Mouse (Mus musculus) adrenal gland (tissue): ENCODE measurements at regions not wholly inside any gene's neighbourhood (a gene's known extent, or its start where the extent isn't known, plus 50 kb on each side); places are given as distances from the start of the nearest gene placed in this dataset.
"Not testable (repeated sequence)": the region's sequence is repeated elsewhere in the genome, so short reads cannot be mapped to it uniquely, and the experiment has no call there.

ENCODE experiments used
- intact Hi-C: fragments of 180-260 bp; cut with DNase I; formaldehyde crosslinking; loops from one replicate; pipeline ENCODE4 v1.15.1; 2025

DNA sequence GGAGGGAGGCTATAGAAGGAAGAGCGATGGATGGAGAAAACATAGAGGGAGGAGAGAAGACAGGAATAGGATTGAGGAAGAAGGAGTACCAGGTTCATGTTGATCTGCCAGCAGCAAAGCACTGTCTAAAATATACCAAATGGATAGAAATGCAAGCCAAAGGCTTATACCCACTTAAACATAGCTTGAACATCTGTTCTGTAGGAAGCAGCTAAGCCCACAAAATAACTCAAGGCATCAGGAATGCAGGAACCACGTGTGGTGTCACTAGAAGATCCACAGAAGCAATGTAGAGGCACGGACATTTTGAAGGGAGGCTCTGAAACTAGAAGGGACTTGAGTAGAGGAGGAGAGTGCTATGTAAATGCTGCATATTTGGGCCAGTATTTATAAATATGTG is 78.9 kb downstream of the Smgc start:
- intact Hi-C loops, result no loop called here

DNA sequence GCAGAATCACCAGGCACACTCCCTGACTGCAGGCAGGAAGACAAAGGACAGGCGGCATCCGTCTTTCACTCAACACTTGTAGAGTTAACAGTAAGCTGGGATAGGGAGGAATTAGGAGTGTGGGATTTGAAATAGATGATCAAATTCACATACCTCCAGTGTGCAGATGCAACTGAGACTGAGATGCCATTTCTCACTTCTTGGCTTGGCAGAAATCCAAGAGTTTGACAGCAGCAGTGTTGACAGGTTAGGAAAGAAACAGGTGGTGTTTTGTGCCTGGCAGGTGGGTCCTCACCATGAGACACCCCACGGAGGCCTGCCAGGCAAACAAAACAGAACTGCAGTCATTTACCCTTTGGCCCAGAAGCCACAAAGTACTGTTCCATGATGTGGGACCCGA is 79.8 kb downstream of the Smgc start:
- intact Hi-C loops, result no loop called here

DNA sequence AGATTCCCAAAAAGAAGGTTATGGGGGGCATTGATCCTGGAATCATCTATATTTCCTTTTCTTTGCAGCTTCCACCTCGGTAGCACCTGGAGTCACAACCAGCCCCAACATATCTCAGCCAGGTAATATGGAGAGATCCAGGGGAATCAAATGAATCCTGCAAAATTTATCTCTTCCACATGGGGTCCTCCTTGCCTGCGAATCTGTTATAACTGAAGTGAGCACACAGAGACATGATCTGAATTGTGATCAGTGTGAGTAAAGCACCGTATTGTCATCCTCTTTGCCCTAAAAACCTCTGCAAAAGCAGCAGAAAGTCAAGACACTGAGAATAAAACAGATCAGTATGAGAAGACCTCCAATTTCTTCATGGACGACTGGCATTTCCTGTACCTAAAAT is 86.5 kb downstream of the Smgc start:
- intact Hi-C loops, result no loop called here

DNA sequence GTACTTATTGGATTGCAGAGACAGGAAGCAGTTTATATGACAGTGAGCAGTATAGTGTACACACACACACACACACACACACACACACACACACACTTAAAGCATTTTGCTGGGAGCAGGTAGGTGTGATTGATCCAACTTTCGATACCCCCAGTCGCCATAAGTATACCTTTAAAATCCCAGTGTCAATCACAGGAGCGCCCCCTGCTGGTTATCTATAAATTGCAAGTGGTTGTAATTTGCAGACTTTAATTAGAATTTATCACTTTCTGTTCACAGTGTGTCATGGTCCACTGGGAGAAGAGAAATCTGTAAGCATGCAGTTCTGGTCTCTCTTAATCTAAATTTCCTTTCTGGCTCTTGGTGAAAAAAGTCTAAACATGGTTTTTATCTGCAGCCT is 89.4 kb downstream of the Smgc start:
- intact Hi-C loops, result no loop called here

DNA sequence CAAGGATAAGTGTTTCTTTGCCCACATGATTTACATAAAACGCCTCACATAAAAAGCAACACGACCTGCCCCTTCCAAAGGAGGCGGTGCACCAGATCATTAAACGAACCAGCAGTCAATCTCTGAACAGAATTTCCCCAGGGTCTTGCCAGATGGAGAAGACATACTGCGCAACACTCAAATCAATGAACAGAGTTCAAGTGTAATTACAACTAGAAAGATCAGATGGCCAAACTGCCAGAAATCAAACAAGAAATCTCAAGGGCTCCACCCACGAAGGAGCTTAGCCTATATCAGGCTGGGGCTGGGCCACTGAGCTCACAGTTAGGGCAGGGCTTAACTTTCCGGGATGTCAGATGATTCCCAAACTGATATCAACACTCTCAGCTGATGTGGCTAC is 90.4 kb downstream of the Smgc start:
- intact Hi-C loops, result no loop called here

DNA sequence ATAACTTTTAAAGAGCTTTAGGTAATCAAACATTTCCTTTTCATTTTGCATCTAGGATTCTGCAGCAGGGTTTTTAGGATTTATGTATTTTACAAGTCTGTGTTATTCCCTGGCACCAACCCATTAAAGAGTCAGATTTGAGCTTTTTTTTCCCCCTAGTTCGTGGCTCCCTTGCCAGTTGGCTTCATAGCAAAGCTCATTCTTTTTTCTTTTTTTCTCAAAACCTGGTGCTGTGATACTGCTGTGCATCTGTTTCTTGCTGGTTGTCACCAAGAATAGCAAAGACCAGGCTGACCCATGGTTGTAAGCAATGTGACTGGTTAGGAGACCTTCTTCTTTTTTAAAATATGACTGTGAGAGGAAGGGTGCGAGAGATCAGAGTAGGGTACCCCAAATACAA is 93.7 kb upstream of the Cntn1 start:
- intact Hi-C loops, result no loop called here

DNA sequence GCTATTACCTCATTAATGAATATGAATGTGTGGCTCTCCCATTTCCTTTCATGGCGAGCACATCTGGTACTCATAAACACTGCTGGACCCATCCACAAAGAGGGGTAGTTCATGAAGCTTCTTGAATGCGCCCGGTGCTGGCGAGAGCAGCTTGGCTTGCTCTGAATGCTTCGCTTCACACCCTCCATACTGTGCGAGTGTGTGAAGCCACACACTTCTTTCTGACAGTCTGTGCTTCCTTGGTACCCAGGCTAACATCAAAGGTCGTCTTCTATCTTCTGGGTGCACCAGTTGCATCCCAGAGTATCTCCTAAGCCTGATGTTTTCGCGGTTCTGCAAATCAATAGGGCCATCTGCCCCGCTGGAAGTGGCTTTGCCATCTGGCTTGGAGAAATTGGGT is 85.8 kb upstream of the Cntn1 start:
- intact Hi-C loops, result no loop called here

DNA sequence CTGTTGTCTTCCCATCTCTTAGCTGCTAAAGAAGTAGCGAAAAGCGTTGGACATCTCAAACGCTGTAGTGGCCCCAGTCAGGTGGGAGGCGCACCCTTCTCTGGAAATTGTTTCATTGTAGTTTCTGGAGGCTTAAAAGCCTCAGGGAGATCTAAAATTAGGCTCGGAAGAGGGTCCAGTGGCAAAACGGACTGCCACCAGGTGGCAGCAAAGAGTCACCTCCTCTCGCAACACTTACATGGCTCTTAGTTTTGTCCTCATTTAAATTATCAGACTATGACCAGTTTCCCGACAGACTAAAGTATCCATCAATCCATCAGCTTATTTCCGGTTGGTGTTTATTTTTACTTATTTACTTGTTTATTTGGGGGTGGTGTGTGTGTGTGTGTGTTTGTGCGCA is 81.6 kb upstream of the Cntn1 start:
- intact Hi-C loops, result loop anchor here (1.0 kb wide), 1 partner anchor 262 kb away; no protein-coding TSS in a partner anchor

DNA sequence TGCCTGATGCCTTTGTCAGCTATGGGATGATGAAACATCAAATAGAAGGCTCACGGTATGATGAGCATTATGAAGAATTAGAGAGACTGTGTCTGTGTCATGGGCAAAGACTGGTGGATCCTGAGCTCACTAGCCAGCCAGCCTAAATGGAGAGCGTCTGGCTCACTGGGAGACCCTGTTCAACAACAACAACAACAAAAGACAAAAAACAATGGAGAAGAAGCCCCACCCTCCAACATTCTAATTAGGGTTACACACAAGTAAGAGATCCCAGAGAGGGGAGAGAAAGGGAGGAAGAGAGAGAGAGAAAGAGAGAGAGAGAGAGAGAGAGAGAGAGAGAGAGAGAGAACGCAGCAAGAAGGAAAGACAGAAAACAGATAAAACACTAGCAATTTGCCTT is 79.6 kb upstream of the Cntn1 start:
- intact Hi-C loops, result no loop called here

DNA sequence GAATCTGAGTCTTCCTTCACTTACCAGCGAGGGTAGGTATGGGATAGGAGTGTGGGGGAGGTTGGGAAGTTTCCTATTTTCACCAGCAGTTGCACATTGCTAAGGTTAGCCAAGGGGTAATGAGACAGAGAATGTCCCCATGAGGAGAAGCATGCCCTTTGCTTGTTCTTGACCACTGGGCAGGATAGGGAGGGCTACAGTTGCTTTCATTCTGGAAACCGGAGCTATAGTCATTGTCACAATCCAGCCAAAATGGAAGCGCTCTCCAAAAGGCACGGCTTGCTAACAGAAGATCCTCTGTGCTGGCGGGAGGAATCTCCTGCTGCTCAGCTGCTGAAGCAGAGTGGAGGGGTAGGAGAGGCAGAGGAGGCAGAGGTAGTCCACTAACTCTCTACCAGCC is 79.1 kb upstream of the Cntn1 start:
- intact Hi-C loops, result no loop called here

DNA sequence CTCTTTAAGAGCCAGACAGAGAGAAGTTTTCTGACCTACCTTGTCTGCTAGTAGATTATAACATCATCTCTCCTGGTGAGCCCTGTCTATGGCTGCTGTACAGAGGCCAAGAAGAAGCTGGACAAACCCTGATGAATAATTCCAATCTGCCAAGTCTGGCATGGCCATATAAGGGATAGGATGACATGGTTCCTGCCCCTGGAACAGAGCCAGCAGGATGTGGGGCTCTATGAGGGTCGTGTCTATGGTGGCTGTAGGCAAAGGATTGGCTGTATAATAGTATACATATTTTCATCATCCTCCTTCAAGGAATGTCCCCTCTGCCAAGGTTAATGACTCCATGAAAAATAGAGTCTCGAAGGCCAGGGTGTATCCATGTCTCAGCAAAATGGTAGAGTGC is 75.4 kb upstream of the Cntn1 start:
- intact Hi-C loops, result no loop called here

DNA sequence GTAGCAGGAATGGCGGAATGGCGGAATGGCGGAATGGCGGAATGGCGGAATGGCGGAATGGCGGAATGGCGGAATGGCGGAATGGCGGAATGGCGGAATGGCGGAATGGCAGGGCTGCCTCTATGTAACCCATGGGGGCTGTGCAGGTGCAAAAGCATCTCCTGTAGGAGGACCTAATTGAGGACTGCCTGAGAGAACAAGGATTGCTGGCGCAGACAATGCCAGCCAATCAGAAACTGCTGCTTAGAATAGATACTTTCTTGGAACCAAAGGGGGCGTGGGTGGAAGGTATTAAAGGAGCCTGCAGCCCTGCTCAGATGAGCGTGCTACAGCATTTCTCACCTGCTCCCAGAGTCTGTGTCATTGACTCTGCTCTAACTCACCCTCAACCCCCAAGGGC is 67.8 kb upstream of the Cntn1 start:
- intact Hi-C loops, result not testable (repeated sequence)

DNA sequence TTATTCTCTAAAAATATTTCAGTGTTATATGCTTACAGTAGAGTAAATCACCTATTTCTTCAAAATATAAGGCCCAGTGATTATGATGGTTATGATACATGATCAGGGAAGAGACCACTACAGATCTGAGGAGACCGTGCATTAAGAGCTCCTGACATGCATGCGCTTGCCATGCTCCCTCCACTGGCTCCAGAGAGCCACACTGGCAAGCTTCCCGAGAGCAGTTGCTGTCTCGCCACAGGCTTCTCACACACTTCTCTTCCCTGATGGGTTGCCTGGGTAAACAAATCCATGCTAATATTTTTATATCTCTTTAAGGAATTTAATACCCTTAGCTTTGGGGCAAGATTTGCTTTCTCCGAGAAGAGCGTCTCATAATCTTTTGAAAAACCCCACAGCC is 50.9 kb upstream of the Cntn1 start:
- intact Hi-C loops, result no loop called here
